Mouse (Mus musculus) intestine, embryonic 16.5 days (tissue): ENCODE measurements around the gene H2al1a. TPM values are rescaled to one million over a fixed set of nuclear protein-coding genes. Genes with fewer than 3 reads are reported as not detected.
"Not testable (repeated sequence)": the region's sequence is repeated elsewhere in the genome, so short reads cannot be mapped to it uniquely, and the experiment has no call there.

ENCODE experiments used
- ATAC-seq: fragments of 200-750 bp; cut with Nextera tagmentation; 2 replicates; pipeline ENCODE4 v1.8.0; 2017; ENCODE audit warnings: moderate TSS enrichment, moderate library complexity
- H3K27ac ChIP-seq: fragments of 300-500 bp; sonication (generic); 2 replicates; pipeline ENCODE4 v1.5.1; 2014; ENCODE audit warnings: mild to moderate bottlenecking, low read length
- H3K27me3 ChIP-seq: fragments of 300-500 bp; sonication (generic); replicated peaks from 2 replicates; pipeline ENCODE4 v1.6.1; 2014; ENCODE audit warnings: low read length, control low read depth, mixed read lengths; ENCODE audit not compliant: control insufficient read depth, insufficient read depth
- H3K36me3 ChIP-seq: fragments of 300-500 bp; sonication (generic); 2 replicates; pipeline ENCODE4 v1.6.1; 2014; ENCODE audit warnings: low read length, control low read depth; ENCODE audit not compliant: control insufficient read depth, insufficient read depth
- H3K4me1 ChIP-seq: fragments of 300-500 bp; sonication (generic); 2 replicates; pipeline ENCODE4 v1.6.1; 2014; ENCODE audit warnings: low read length, control low read depth, mixed read lengths; ENCODE audit not compliant: control insufficient read depth, insufficient read depth
- H3K4me2 ChIP-seq: fragments of 300-500 bp; sonication (generic); 2 replicates; pipeline ENCODE4 v1.6.1; 2014; ENCODE audit warnings: low read depth, low read length, control low read depth
- H3K4me3 ChIP-seq: fragments of 300-500 bp; sonication (generic); 2 replicates; pipeline ENCODE4 v1.5.1; 2014; ENCODE audit warnings: mild to moderate bottlenecking, low read length
- H3K9ac ChIP-seq: fragments of 300-500 bp; sonication (generic); 2 replicates; pipeline ENCODE4 v1.6.1; 2014; ENCODE audit warnings: low read depth, low read length
- H3K9me3 ChIP-seq: fragments of 300-500 bp; sonication (generic); 2 replicates; pipeline ENCODE4 v1.6.1; 2016; ENCODE audit warnings: low read length, control low read depth; ENCODE audit not compliant: control insufficient read depth
- WGBS: fragments of 180-500 bp; shearing (Covaris S2); extraction: QIAGEN DNeasy Blood & Tissue Kit; methylation state at CpG from one replicate; pipeline ENCODE4 v1.1.7; 2014; 5-methylcytosine and 5-hydroxymethylcytosine counted together
- polyA plus RNA-seq: library from polyadenylated mRNA; unstranded; fragments of >200 nt; fragmentation: Nextera tagmentation; extraction: Ambion mirVana; gene quantifications from 2 replicates; pipeline ENCODE4 v1.2.1, GENCODE M21; 2015

The H2al1a gene
- polyA plus RNA-seq, 1 experiment from 2014 or later = not detected

DNA sequence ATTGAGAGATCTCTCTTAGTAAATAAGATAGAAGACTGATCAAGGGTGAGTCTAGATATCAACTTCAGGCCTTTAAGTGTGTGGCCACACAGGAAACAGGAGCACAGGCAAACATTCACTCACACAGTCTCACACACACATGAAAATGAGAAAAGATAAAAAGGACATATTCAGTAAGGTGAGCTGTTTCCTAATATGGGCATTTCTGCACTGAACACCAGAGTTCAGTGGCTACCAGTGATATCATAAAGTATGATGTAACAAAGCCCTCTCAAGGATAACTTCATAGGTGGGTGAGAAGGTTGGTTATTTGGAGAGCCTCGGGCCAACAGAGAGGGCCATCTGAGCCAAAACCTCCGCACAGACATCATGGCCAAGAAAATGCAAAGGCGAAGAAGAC, 18.9 kb downstream of the H2al1a start, which contains the start of gene H2al1g:
Gene H2al1g (plus strand): TSS at position 301 of the 400 bp plus-strand sequence.
- H3K4me1 ChIP-seq, H3K4me3 ChIP-seq, ATAC-seq, H3K27me3 ChIP-seq, H3K27ac ChIP-seq, H3K9me3 ChIP-seq, H3K36me3 ChIP-seq, H3K9ac ChIP-seq, H3K4me2 ChIP-seq: not testable (repeated sequence)
- WGBS = no CpG with 5 or more reads among the region's 3 CpGs

DNA sequence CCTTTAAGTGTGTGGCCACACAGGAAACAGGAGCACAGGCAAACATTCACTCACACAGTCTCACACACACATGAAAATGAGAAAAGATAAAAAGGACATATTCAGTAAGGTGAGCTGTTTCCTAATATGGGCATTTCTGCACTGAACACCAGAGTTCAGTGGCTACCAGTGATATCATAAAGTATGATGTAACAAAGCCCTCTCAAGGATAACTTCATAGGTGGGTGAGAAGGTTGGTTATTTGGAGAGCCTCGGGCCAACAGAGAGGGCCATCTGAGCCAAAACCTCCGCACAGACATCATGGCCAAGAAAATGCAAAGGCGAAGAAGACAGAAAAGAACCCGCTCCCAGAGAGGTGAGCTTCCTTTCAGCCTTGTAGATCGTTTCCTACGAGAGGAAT, 22.1 kb downstream of the H2al1a start, which contains the start of gene H2al1h:
Gene H2al1h (plus strand): TSS at position 301 of the 400 bp plus-strand sequence.
- H3K36me3 ChIP-seq, ATAC-seq, H3K4me3 ChIP-seq, H3K4me1 ChIP-seq, H3K27ac ChIP-seq, H3K9ac ChIP-seq, H3K27me3 ChIP-seq, H3K9me3 ChIP-seq, H3K4me2 ChIP-seq: not testable (repeated sequence)
- WGBS = no CpG with 5 or more reads among the region's 6 CpGs

DNA sequence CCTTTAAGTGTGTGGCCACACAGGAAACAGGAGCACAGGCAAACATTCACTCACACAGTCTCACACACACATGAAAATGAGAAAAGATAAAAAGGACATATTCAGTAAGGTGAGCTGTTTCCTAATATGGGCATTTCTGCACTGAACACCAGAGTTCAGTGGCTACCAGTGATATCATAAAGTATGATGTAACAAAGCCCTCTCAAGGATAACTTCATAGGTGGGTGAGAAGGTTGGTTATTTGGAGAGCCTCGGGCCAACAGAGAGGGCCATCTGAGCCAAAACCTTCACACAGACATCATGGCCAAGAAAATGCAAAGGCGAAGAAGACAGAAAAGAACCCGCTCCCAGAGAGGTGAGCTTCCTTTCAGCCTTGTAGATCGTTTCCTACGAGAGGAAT, 25.3 kb downstream of the H2al1a start, which contains the start of gene H2al1i:
Gene H2al1i (plus strand): TSS at position 301 of the 400 bp plus-strand sequence.
- not testable (repeated sequence) for H3K4me1 ChIP-seq, H3K4me2 ChIP-seq, H3K4me3 ChIP-seq, H3K9me3 ChIP-seq, H3K36me3 ChIP-seq, H3K27ac ChIP-seq, H3K27me3 ChIP-seq, ATAC-seq, H3K9ac ChIP-seq
- 70% methylated on average over 2 of the region's 5 CpGs for WGBS

DNA sequence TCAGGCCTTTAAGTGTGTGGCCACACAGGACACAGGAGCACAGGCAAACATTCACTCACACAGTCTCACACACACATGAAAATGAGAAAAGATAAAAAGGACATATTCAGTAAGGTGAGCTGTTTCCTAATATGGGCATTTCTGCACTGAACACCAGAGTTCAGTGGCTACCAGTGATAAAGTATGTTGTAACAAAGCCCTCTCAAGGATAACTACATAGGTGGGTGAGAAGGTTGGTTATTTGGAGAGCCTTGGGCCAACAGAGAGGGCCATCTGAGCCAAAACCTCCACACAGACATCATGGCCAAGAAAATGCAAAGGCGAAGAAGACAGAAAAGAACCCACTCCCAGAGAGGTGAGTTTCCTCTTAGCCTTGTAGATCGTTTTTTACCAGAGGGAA, 28.5 kb downstream of the H2al1a start, which contains the start of gene H2al1j:
Gene H2al1j (plus strand): TSS at position 301 of the 400 bp plus-strand sequence.
- 91% methylated on average over 2 of the region's 2 CpGs for WGBS

DNA sequence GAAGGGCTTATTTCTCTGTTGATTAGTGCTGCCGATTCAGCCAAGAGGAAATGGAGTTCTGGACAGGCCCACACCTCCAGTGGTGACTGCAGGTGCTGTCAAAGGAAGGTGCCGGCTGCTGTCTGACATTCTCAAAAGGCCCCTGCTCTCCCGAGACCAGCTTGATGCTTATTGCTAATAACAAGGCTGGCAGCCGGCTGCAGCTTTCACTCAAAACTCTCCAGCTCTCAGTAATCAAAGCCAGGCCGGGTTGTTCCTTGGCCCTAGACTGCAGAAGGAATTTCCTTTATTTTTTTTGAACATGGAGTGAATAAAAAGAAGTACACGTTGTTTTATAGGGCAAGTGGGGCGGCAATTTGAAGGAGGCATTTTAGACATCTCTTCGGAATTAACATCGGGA, 46.7 kb downstream of the H2al1a start:
- Histone ChIP-seq H3K27ac (no peak overlapping the region), H3K9ac (no peak overlapping the region), H3K4me3 (no peak overlapping the region), H3K9me3 (no peaks in the 10 kb centered on the region), H3K36me3 (no peaks in the 10 kb centered on the region), H3K4me2 (no peak overlapping the region), H3K4me1 (no peaks in the 10 kb centered on the region), H3K27me3 (peaks cover 2% of the 10 kb centered on the region; the same call in 1 of the 2 replicates)
- ATAC-seq = no peak
- 65% methylated on average over 9 of the region's 9 CpGs for WGBS

More for the DNA sequence above, 28.5 kb downstream of the H2al1a start, which contains the start of gene H2al1j:
- not testable (repeated sequence) for H3K36me3 ChIP-seq, H3K4me2 ChIP-seq, H3K4me1 ChIP-seq, H3K27ac ChIP-seq, H3K4me3 ChIP-seq, H3K9ac ChIP-seq, H3K9me3 ChIP-seq, ATAC-seq, H3K27me3 ChIP-seq

DNA sequence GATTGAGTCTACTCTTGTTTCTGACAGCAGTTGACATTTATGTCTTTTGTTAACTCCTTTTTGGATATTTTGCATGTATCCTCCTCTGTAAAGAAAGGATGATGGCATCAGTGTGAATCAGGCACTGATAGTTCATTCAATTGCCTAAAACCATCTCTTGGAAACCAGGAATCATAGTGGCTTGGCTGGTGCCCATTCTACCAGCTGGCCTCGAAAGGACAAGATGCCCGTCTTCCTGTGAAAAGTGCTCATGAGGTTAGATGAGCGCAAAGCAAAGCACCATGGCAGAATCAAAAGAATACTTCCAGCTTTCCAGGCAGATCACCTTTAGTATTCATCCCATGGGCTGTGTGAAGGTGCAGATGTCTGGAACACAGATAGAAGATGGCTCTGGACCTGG, 47.7 kb downstream of the H2al1a start:
- Histone ChIP-seq H3K4me3 (no peak overlapping the region), H3K9ac (no peak overlapping the region), H3K4me2 (no peak overlapping the region), H3K36me3 (no peaks in the 10 kb centered on the region), H3K27me3 (peaks cover 2% of the 10 kb centered on the region; the same call in 1 of the 2 replicates), H3K27ac (no peak overlapping the region), H3K4me1 (no peaks in the 10 kb centered on the region), H3K9me3 (no peaks in the 10 kb centered on the region)
- 94% methylated on average over 3 of the region's 3 CpGs for WGBS
- no peak for ATAC-seq

Other genes starting within 250 kb of the H2al1a start
- not detected in 2 replicates for gene H2al1b, start 3.2 kb downstream of the H2al1a start, polyA plus RNA-seq
- not detected in 2 replicates for gene H2al1c, start 6.4 kb downstream of the H2al1a start, polyA plus RNA-seq
- not detected in 2 replicates for gene H2al1d, start 9.6 kb downstream of the H2al1a start, polyA plus RNA-seq
- gene H2al1e, start 12.7 kb downstream of the H2al1a start, polyA plus RNA-seq = not detected in 2 replicates
- not detected in 2 replicates for gene H2al1f, start 15.9 kb downstream of the H2al1a start, polyA plus RNA-seq
- gene H2al1g, start 19.0 kb downstream of the H2al1a start, polyA plus RNA-seq = not detected in 2 replicates
- not detected in 2 replicates for gene H2al1h, start 22.2 kb downstream of the H2al1a start, polyA plus RNA-seq
- not detected in 2 replicates for gene H2al1i, start 25.4 kb downstream of the H2al1a start, polyA plus RNA-seq
- gene H2al1j, start 28.6 kb downstream of the H2al1a start, polyA plus RNA-seq = not detected in 2 replicates